Mouse (Mus musculus) bone marrow, adult 2 months (tissue): ENCODE data around the gene Syt16. TPM values are rescaled to one million over a fixed set of nuclear protein-coding genes. Genes with fewer than 3 reads are reported as not detected.
A peak's percentile ranks its signal among the peaks of the same experiment; 100 is the strongest.

Experiments used
- H3K27ac ChIP-seq: fragments of 200-500 bp; 2 replicates; pipeline ENCODE4 v1.5.1; 2012; ENCODE audit warnings: low read depth, mild to moderate bottlenecking, control low read depth, inconsistent platforms, low read length; ENCODE audit not compliant: control insufficient read depth, poor library complexity, insufficient read depth
- H3K4me1 ChIP-seq: fragments of 200-500 bp; 2 replicates; pipeline ENCODE4 v1.6.1; 2011; ENCODE audit warnings: low read length; ENCODE audit not compliant: control insufficient read depth, insufficient read depth
- H3K4me3 ChIP-seq: fragments of 200-500 bp; replicated peaks from 2 replicates; pipeline ENCODE3; 2011; ENCODE audit warnings: mild to moderate bottlenecking, low read depth, low read length, control low read depth; ENCODE audit not compliant: control insufficient read depth
- CTCF ChIP-seq: fragments of 200-500 bp; IDR thresholded peaks from 2 replicates; pipeline ENCODE4 v1.5.1; 2011; ENCODE audit warnings: low read length, control low read depth; ENCODE audit not compliant: control insufficient read depth, insufficient read depth
- POLR2A ChIP-seq: fragments of 200-500 bp; IDR thresholded peaks from 2 replicates; pipeline ENCODE4 v1.6.1; 2011; ENCODE audit warnings: low read depth, mild to moderate bottlenecking, control low read depth, low read length, borderline replicate concordance; ENCODE audit not compliant: control insufficient read depth
- WGBS: fragments of 180-500 bp; shearing (Covaris S2); methylation state at CpG from one replicate; pipeline ENCODE4 v1.1.7; 2018; 5-methylcytosine and 5-hydroxymethylcytosine counted together
- polyA plus RNA-seq: library from polyadenylated mRNA; stranded (reverse); fragments of >200 nt; gene quantifications from 2 replicates; pipeline ENCODE4 v1.2.4, GENCODE M21; 2011; ENCODE audit warnings: low replicate concordance; ENCODE audit not compliant: missing spikeins, insufficient read depth, insufficient read length

The Syt16 gene
- polyA plus RNA-seq, 1 experiment, result not detected

- TF ChIP-seq POLR2A (no peak), CTCF (no peak)
- Histone ChIP-seq H3K27ac (no peak overlapping the region), H3K4me3 (no peak overlapping the region), H3K4me1 (no peaks in the 10 kb centered on the region; the same call in 1 of the 2 replicates)
- 87% methylated on average over 2 of the region's 2 CpGs for WGBS
Measured at GRCm38 (mm10) chr12:73958830-73959229, 38.6 kb upstream of the Syt16 start.

GRCm38 (mm10) chr12:73964291-73965281 is 32.9 kb upstream of the Syt16 start, which contains the start of gene Snapc1:
TSS of gene Snapc1 (plus strand) at chr12:73964481.
- H3K4me1 ChIP-seq, result peaks cover 1% of the 10 kb centered on the region; the same call in 1 of the 2 replicates
- 1% methylated on average over 59 of the region's 60 CpGs for WGBS
- H3K27ac ChIP-seq, result peak within 1 kb of the TSS; percentile 27; the same call in 1 of the 2 replicates
- H3K4me3 ChIP-seq, result peak within 1 kb of the TSS; percentile 97
- no peak for TF ChIP-seq CTCF
- TF ChIP-seq POLR2A, result peak; percentile 63; the same call in 1 of the 2 replicates

GRCm38 (mm10) chr12:73969142-73969541 is 28.3 kb upstream of the Syt16 start:
- TF ChIP-seq POLR2A (no peak), CTCF (no peak)
- peaks cover 1% of the 10 kb centered on the region; the same call in 1 of the 2 replicates for H3K4me1 ChIP-seq
- 92% methylated on average over 8 of the region's 8 CpGs for WGBS
- H3K4me3 ChIP-seq, result no peak overlapping the region
- H3K27ac ChIP-seq, result no peak overlapping the region

- no peaks in the 10 kb centered on the region for H3K4me1 ChIP-seq
- WGBS, result 86% methylated on average over 6 of the region's 6 CpGs
- no peak overlapping the region for H3K27ac ChIP-seq
- H3K4me3 ChIP-seq, result no peak overlapping the region
- no peak for TF ChIP-seq CTCF
Measured at GRCm38 (mm10) chr12:73974584-73974983, 22.9 kb upstream of the Syt16 start.

- TF ChIP-seq CTCF (no peak), POLR2A (no peak)
- H3K4me3 ChIP-seq, result no peak overlapping the region
- H3K27ac ChIP-seq, result no peak overlapping the region
- 40% methylated on average over 3 of the region's 3 CpGs for WGBS
- no peaks in the 10 kb centered on the region for H3K4me1 ChIP-seq
Measured at GRCm38 (mm10) chr12:73978144-73978543, 19.3 kb upstream of the Syt16 start.

- whole genome bisulfite sequencing, result 77% methylated on average over 5 of the region's 5 CpGs
- TF ChIP-seq POLR2A (no peak), CTCF (no peak)
- Histone ChIP-seq H3K27ac (no peak overlapping the region), H3K4me3 (no peak overlapping the region), H3K4me1 (no peaks in the 10 kb centered on the region)
Measured at GRCm38 (mm10) chr12:73979667-73980066, 17.8 kb upstream of the Syt16 start.

- no peak overlapping the region for H3K4me3 ChIP-seq
- TF ChIP-seq CTCF, result no peak
- no peak for TF ChIP-seq POLR2A
- WGBS, result 89% methylated on average over 14 of the region's 14 CpGs
- no peaks in the 10 kb centered on the region for H3K4me1 ChIP-seq
- H3K27ac ChIP-seq, result no peak overlapping the region
Measured at GRCm38 (mm10) chr12:73982533-73982932, 14.9 kb upstream of the Syt16 start.

- Histone ChIP-seq H3K4me3 (no peak overlapping the region), H3K4me1 (no peaks in the 10 kb centered on the region), H3K27ac (no peak overlapping the region)
- WGBS, result 86% methylated on average over 7 of the region's 7 CpGs
- no peak for TF ChIP-seq CTCF
- no peak for TF ChIP-seq POLR2A
Measured at GRCm38 (mm10) chr12:73986299-73986698, 11.2 kb upstream of the Syt16 start.
